Mouse (Mus musculus) lung, embryonic 14.5 days (tissue): ENCODE results near the gene Gpr183. TPM values are rescaled to one million over a fixed set of nuclear protein-coding genes. Genes with fewer than 3 reads are reported as not detected.

Experiments used
- ATAC-seq: fragments of 200-750 bp; cut with Nextera tagmentation; 2 replicates; pipeline ENCODE4 v1.8.0; 2017; ENCODE audit warnings: mild to moderate bottlenecking, moderate TSS enrichment, moderate library complexity; ENCODE audit not compliant: insufficient read depth
- DNase-seq: peaks from one replicate; pipeline ENCODE4 v3.0.0-alpha.2; 2015
- H3K27ac ChIP-seq: fragments of 300-500 bp; sonication (generic); 2 replicates; pipeline ENCODE4 v1.5.1; 2014; ENCODE audit warnings: low read depth, mild to moderate bottlenecking, moderate library complexity
- H3K27me3 ChIP-seq: fragments of 300-500 bp; sonication (generic); 2 replicates; pipeline ENCODE4 v1.6.1; 2014; ENCODE audit warnings: low read length, control low read depth; ENCODE audit not compliant: insufficient read depth
- H3K36me3 ChIP-seq: fragments of 300-500 bp; sonication (generic); 2 replicates; pipeline ENCODE4 v1.6.1; 2014; ENCODE audit warnings: control low read depth; ENCODE audit not compliant: insufficient read depth
- H3K4me1 ChIP-seq: fragments of 300-500 bp; sonication (generic); 2 replicates; pipeline ENCODE4 v1.6.1; 2014; ENCODE audit warnings: antibody characterized with exemption, control low read depth; ENCODE audit not compliant: insufficient read depth
- H3K4me2 ChIP-seq: fragments of 300-500 bp; sonication (generic); 2 replicates; pipeline ENCODE4 v1.6.1; 2014; ENCODE audit warnings: mild to moderate bottlenecking
- H3K4me3 ChIP-seq: fragments of 300-500 bp; sonication (generic); 2 replicates; pipeline ENCODE4 v1.5.1; 2014; ENCODE audit warnings: low read depth, low read length
- H3K9ac ChIP-seq: fragments of 300-500 bp; sonication (generic); 2 replicates; pipeline ENCODE4 v1.6.1; 2014
- H3K9me3 ChIP-seq: fragments of 300-500 bp; sonication (generic); 2 replicates; pipeline ENCODE4 v1.6.1; 2016; ENCODE audit warnings: low read depth, low read length, control low read depth
- CTCF ChIP-seq: IDR thresholded peaks from 2 replicates; pipeline ENCODE4 v1.5.1; 2016; ENCODE audit warnings: antibody characterized with exemption, low read depth
- WGBS: fragments of 180-500 bp; shearing (Covaris S2); extraction: QIAGEN DNeasy Blood & Tissue Kit; methylation state at CpG from one replicate; pipeline ENCODE4 v1.1.7; 2014; 5-methylcytosine and 5-hydroxymethylcytosine counted together
- polyA plus RNA-seq: library from polyadenylated mRNA; unstranded; fragments of >200 nt; fragmentation: Nextera tagmentation; extraction: Ambion mirVana; gene quantifications from 2 replicates; pipeline ENCODE4 v1.2.1, GENCODE M21; 2014

Gpr183 gene
- polyA plus RNA-seq, 1 experiment from 2014 or later = 3.6 TPM

- Histone ChIP-seq H3K9me3 (no peaks in the 10 kb centered on the region; the same call in 1 of the 2 replicates), H3K4me3 (no peak overlapping the region), H3K36me3 (no peaks in the 10 kb centered on the region; the same call in none of the 2 replicates), H3K4me1 (no peaks in the 10 kb centered on the region), H3K27me3 (no peaks in the 10 kb centered on the region), H3K27ac (no peak overlapping the region), H3K4me2 (no peak overlapping the region), H3K9ac (no peak overlapping the region)
- TF ChIP-seq CTCF = no peak
- no peak for DNase-seq
- ATAC-seq = no peak
- whole genome bisulfite sequencing = 70% methylated on average over 7 of the region's 7 CpGs
Observed at GRCm38 (mm10) chr14:121933906-121934596, 30.9 kb downstream of the Gpr183 start.

- H3K9ac ChIP-seq = no peak overlapping the region
- ATAC-seq = no peak
- WGBS = 81% methylated on average over 4 of the region's 4 CpGs
- H3K27ac ChIP-seq = no peak overlapping the region
- TF ChIP-seq CTCF = no peak
- H3K4me1 ChIP-seq = no peaks in the 10 kb centered on the region
- no peaks in the 10 kb centered on the region; the same call in none of the 2 replicates for H3K36me3 ChIP-seq
- H3K9me3 ChIP-seq = no peaks in the 10 kb centered on the region; the same call in 1 of the 2 replicates
- DNase-seq = no peak
- no peak overlapping the region for H3K4me3 ChIP-seq
- no peaks in the 10 kb centered on the region for H3K27me3 ChIP-seq
- H3K4me2 ChIP-seq = no peak overlapping the region
Observed at GRCm38 (mm10) chr14:121932180-121932579, 32.8 kb downstream of the Gpr183 start.

- Histone ChIP-seq H3K36me3 (no peaks in the 10 kb centered on the region; the same call in none of the 2 replicates), H3K4me3 (no peak overlapping the region), H3K27me3 (no peaks in the 10 kb centered on the region), H3K27ac (no peak overlapping the region), H3K4me1 (no peaks in the 10 kb centered on the region), H3K9ac (no peak overlapping the region), H3K9me3 (no peaks in the 10 kb centered on the region; the same call in 1 of the 2 replicates), H3K4me2 (no peak overlapping the region)
- ATAC-seq (no peak), DNase-seq (no peak)
- no peak for TF ChIP-seq CTCF
- 89% methylated on average over 3 of the region's 3 CpGs for WGBS
Observed at GRCm38 (mm10) chr14:121931594-121931993, 33.4 kb downstream of the Gpr183 start.

- no peaks in the 10 kb centered on the region for H3K27me3 ChIP-seq
- H3K4me1 ChIP-seq = no peaks in the 10 kb centered on the region
- no peak overlapping the region for H3K4me3 ChIP-seq
- H3K27ac ChIP-seq = no peak overlapping the region
- DNase-seq (no peak), ATAC-seq (no peak)
- H3K4me2 ChIP-seq = no peak overlapping the region
- no peaks in the 10 kb centered on the region; the same call in none of the 2 replicates for H3K36me3 ChIP-seq
- no peak overlapping the region for H3K9ac ChIP-seq
- H3K9me3 ChIP-seq = no peaks in the 10 kb centered on the region; the same call in 1 of the 2 replicates
- no peak for TF ChIP-seq CTCF
- 76% methylated on average over 7 of the region's 7 CpGs for WGBS
Observed at GRCm38 (mm10) chr14:121930731-121931383, 34.1 kb downstream of the Gpr183 start.

- Histone ChIP-seq H3K27me3 (no peaks in the 10 kb centered on the region), H3K9ac (no peak overlapping the region), H3K9me3 (no peaks in the 10 kb centered on the region), H3K27ac (peak overlapping the region; percentile 54), H3K4me2 (no peak overlapping the region), H3K4me1 (no peaks in the 10 kb centered on the region), H3K36me3 (no peaks in the 10 kb centered on the region; the same call in none of the 2 replicates), H3K4me3 (no peak overlapping the region)
- DNase-seq (no peak), ATAC-seq (no peak)
- no peak for TF ChIP-seq CTCF
- WGBS = 51% methylated on average over 12 of the region's 12 CpGs
Observed at GRCm38 (mm10) chr14:121929243-121929951, 35.6 kb downstream of the Gpr183 start.

- Histone ChIP-seq H3K4me3 (no peak overlapping the region), H3K4me1 (no peaks in the 10 kb centered on the region), H3K27me3 (no peaks in the 10 kb centered on the region), H3K9ac (no peak overlapping the region), H3K27ac (peak overlapping the region; percentile 54), H3K4me2 (no peak overlapping the region), H3K9me3 (no peaks in the 10 kb centered on the region), H3K36me3 (no peaks in the 10 kb centered on the region)
- ATAC-seq (peak; percentile 19; the same call in 1 of the 2 replicates), DNase-seq (peak; percentile 95)
- WGBS = 41% methylated on average over 8 of the region's 8 CpGs
- peak; percentile 78 for TF ChIP-seq CTCF
Observed at GRCm38 (mm10) chr14:121928375-121929137, 36.4 kb downstream of the Gpr183 start.
